Mouse (Mus musculus) heart, embryonic 10.5 days (tissue): Measurements from ENCODE around the gene Hist1h4k. TPM values are rescaled to one million over a fixed set of nuclear protein-coding genes. Genes with fewer than 3 reads are reported as not detected.
"Not testable (repeated sequence)": the region's sequence is repeated elsewhere in the genome, so short reads cannot be mapped to it uniquely, and the experiment has no call there.

ENCODE experiments used
- DNase-seq: peaks from one replicate; pipeline ENCODE4 v3.0.0-alpha.2; 2017; ENCODE audit warnings: low spot score
- H3K27ac ChIP-seq: fragments of 300-500 bp; sonication (generic); 2 replicates; pipeline ENCODE4 v1.5.1; 2016; ENCODE audit warnings: mild to moderate bottlenecking
- H3K27me3 ChIP-seq: fragments of 300-500 bp; sonication (generic); 2 replicates; pipeline ENCODE4 v1.6.1; 2016; ENCODE audit warnings: mild to moderate bottlenecking; ENCODE audit not compliant: poor library complexity, insufficient read depth, severe bottlenecking
- H3K36me3 ChIP-seq: fragments of 300-500 bp; sonication (generic); 2 replicates; pipeline ENCODE4 v1.6.1; 2016; ENCODE audit warnings: mild to moderate bottlenecking, moderate library complexity
- H3K4me1 ChIP-seq: fragments of 300-500 bp; sonication (generic); 2 replicates; pipeline ENCODE4 v1.6.1; 2016; ENCODE audit warnings: mild to moderate bottlenecking
- H3K4me3 ChIP-seq: fragments of 300-500 bp; sonication (generic); 2 replicates; pipeline ENCODE4 v1.5.1; 2016; ENCODE audit warnings: mild to moderate bottlenecking, moderate library complexity
- H3K9me3 ChIP-seq: fragments of 300-500 bp; sonication (generic); 2 replicates; pipeline ENCODE4 v1.6.1; 2016; ENCODE audit warnings: mild to moderate bottlenecking, moderate library complexity
- WGBS: fragments of 180-500 bp; shearing (Covaris S2); methylation state at CpG from one replicate; pipeline ENCODE4 v1.1.7; 2016; 5-methylcytosine and 5-hydroxymethylcytosine counted together
- polyA plus RNA-seq: library from polyadenylated mRNA; unstranded; fragments of >200 nt; fragmentation: Nextera tagmentation; extraction: Ambion mirVana; gene quantifications from 2 replicates; pipeline ENCODE4 v1.2.1, GENCODE M21; 2016

Hist1h4k gene
- 2.4 and 3.8 TPM in 2 replicates for polyA plus RNA-seq

GRCm38 (mm10) chr13:21750159-21751017, at the start of gene Hist1h4k:
Gene Hist1h4k, minus strand, starts transcription at chr13:21750505.
- H3K27me3 ChIP-seq, H3K9me3 ChIP-seq, H3K36me3 ChIP-seq: not testable (repeated sequence)
- Histone ChIP-seq H3K4me3 (peak within 1 kb of the TSS; percentile 62), H3K4me1 (peaks cover 17% of the 10 kb centered on the region; the same call in 1 of the 2 replicates), H3K27ac (peak within 1 kb of the TSS; percentile 89)
- peak; percentile 96 for DNase-seq
- WGBS = under 1% methylated on average over 53 of the region's 56 CpGs

- not testable (repeated sequence) for H3K36me3 ChIP-seq, H3K4me3 ChIP-seq, H3K27ac ChIP-seq, H3K4me1 ChIP-seq, DNase-seq, H3K27me3 ChIP-seq, H3K9me3 ChIP-seq
Observed at GRCm38 (mm10) chr13:21797163-21797562, 46.9 kb upstream of the Hist1h4k start.

- Histone ChIP-seq H3K27ac (no peak overlapping the region), H3K4me3 (no peak overlapping the region), H3K27me3 (no peaks in the 10 kb centered on the region), H3K36me3 (no peaks in the 10 kb centered on the region), H3K9me3 (no peaks in the 10 kb centered on the region), H3K4me1 (peaks cover 5% of the 10 kb centered on the region)
- WGBS = 89% methylated on average over 7 of the region's 7 CpGs
- DNase-seq = no peak
Observed at GRCm38 (mm10) chr13:21795584-21795983, 45.3 kb upstream of the Hist1h4k start.

- H3K4me3 ChIP-seq = peak overlapping the region; percentile 50
- no peaks in the 10 kb centered on the region for H3K9me3 ChIP-seq
- H3K27me3 ChIP-seq = no peaks in the 10 kb centered on the region
- no peaks in the 10 kb centered on the region for H3K36me3 ChIP-seq
- peaks cover 18% of the 10 kb centered on the region for H3K4me1 ChIP-seq
- peak; percentile 69 for DNase-seq
- WGBS = 7% methylated on average over 18 of the region's 18 CpGs
- H3K27ac ChIP-seq = peak overlapping the region; percentile 84
Observed at GRCm38 (mm10) chr13:21790601-21791283, 40.4 kb upstream of the Hist1h4k start.

GRCm38 (mm10) chr13:21789925-21790324, 39.6 kb upstream of the Hist1h4k start:
- no peak overlapping the region for H3K4me3 ChIP-seq
- H3K27ac ChIP-seq = peak overlapping the region; percentile 42; the same call in 1 of the 2 replicates
- no peaks in the 10 kb centered on the region for H3K9me3 ChIP-seq
- H3K27me3 ChIP-seq = no peaks in the 10 kb centered on the region
- peak; percentile 33 for DNase-seq
- H3K36me3 ChIP-seq = no peaks in the 10 kb centered on the region
- 53% methylated on average over 6 of the region's 6 CpGs for WGBS
- H3K4me1 ChIP-seq = peaks cover 18% of the 10 kb centered on the region

- Histone ChIP-seq H3K4me3 (peak overlapping the region; percentile 44), H3K4me1 (peaks cover 25% of the 10 kb centered on the region), H3K27me3 (no peaks in the 10 kb centered on the region), H3K27ac (peak overlapping the region; percentile 70), H3K36me3 (no peaks in the 10 kb centered on the region), H3K9me3 (no peaks in the 10 kb centered on the region)
- DNase-seq = peak; percentile 25
- WGBS = 23% methylated on average over 17 of the region's 21 CpGs
Observed at GRCm38 (mm10) chr13:21787760-21788593, 37.7 kb upstream of the Hist1h4k start.

GRCm38 (mm10) chr13:21786899-21787629, 36.8 kb upstream of the Hist1h4k start, which contains the start of the genes Hist1h2an and Hist1h2bp:
Gene Hist1h2an, minus strand, starts transcription at chr13:21787218.
Gene Hist1h2bp, plus strand, starts transcription at chr13:21787461.
- Histone ChIP-seq H3K4me3 (peak within 1 kb of the TSS; percentile 54), H3K27ac (peak within 1 kb of the TSS; percentile 84), H3K4me1 (peaks cover 28% of the 10 kb centered on the region)
- H3K36me3 ChIP-seq, H3K9me3 ChIP-seq, H3K27me3 ChIP-seq: not testable (repeated sequence)
- WGBS = under 1% methylated on average over 37 of the region's 63 CpGs
- DNase-seq = peak; percentile 96

- Histone ChIP-seq H3K27me3 (no peaks in the 10 kb centered on the region), H3K36me3 (no peaks in the 10 kb centered on the region), H3K4me3 (peak overlapping the region; percentile 54), H3K9me3 (no peaks in the 10 kb centered on the region), H3K27ac (peak overlapping the region; percentile 84), H3K4me1 (peaks cover 28% of the 10 kb centered on the region)
- DNase-seq = peak; percentile 50
- WGBS = 12% methylated on average over 8 of the region's 8 CpGs
Observed at GRCm38 (mm10) chr13:21786189-21786898, 36.0 kb upstream of the Hist1h4k start.

GRCm38 (mm10) chr13:21784311-21784710, 34.0 kb upstream of the Hist1h4k start:
- 39% methylated on average over 6 of the region's 6 CpGs for WGBS
- H3K4me1 ChIP-seq = peaks cover 27% of the 10 kb centered on the region
- H3K36me3 ChIP-seq = no peaks in the 10 kb centered on the region
- H3K9me3 ChIP-seq = no peaks in the 10 kb centered on the region
- no peaks in the 10 kb centered on the region for H3K27me3 ChIP-seq
- H3K4me3 ChIP-seq = peak overlapping the region; percentile 57
- DNase-seq = no peak
- peak overlapping the region; percentile 90 for H3K27ac ChIP-seq

- Histone ChIP-seq H3K9me3 (no peaks in the 10 kb centered on the region), H3K4me1 (peaks cover 27% of the 10 kb centered on the region), H3K27me3 (no peaks in the 10 kb centered on the region), H3K4me3 (peak overlapping the region; percentile 57), H3K27ac (peak overlapping the region; percentile 90), H3K36me3 (no peaks in the 10 kb centered on the region)
- 4% methylated on average over 9 of the region's 9 CpGs for WGBS
- DNase-seq = peak; percentile 80
Observed at GRCm38 (mm10) chr13:21783734-21784161, 33.4 kb upstream of the Hist1h4k start.

- peaks cover 24% of the 10 kb centered on the region for H3K4me1 ChIP-seq
- H3K27me3 ChIP-seq = no peaks in the 10 kb centered on the region
- H3K27ac ChIP-seq = peak within 1 kb of the TSS; percentile 90
- H3K9me3 ChIP-seq = no peaks in the 10 kb centered on the region
- no peaks in the 10 kb centered on the region for H3K36me3 ChIP-seq
- H3K4me3 ChIP-seq = peak within 1 kb of the TSS; percentile 57
- WGBS = 0% methylated on average over 20 of the region's 20 CpGs
- DNase-seq = peak; percentile 88
Observed at GRCm38 (mm10) chr13:21783255-21783617, 32.9 kb upstream of the Hist1h4k start, which contains the start of gene Hist1h3i. Gene Hist1h3i, minus strand, starts transcription at chr13:21783370.
